Mouse (Mus musculus) left cerebral cortex, postnatal 4 days (tissue): ENCODE measurements at regions not wholly inside any gene's neighbourhood (a gene's known extent, or its start where the extent isn't known, plus 50 kb on each side); places are given as distances from the start of the nearest gene placed in this dataset.

Experiments used
- DNase-seq: peaks from one replicate; pipeline ENCODE4 v3.0.0-alpha.2; 2022
- intact Hi-C: fragments of 180-260 bp; cut with DNase I; formaldehyde crosslinking; loops from one replicate; pipeline ENCODE4 v1.15.1; 2025

DNA sequence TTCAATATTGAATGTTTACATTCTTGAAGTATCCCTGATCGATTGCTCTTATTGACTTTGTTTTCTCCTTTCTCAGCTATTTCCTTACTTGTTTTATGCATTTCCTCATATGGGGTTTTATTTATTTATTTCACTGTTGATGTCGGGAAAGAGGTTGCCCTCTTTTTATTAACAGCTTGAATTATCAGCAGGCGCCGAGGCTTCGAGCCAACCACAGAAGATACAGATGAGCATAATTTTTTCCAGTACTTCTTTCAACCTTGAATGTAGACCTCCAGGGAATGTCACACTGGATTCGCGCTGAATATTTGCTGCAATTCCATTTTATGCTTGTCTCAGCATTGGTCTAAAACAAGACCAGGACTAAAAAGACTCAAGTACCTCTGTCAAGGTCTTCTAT is 183.4 kb upstream of the Cntn6 start:
- peak; percentile 53 for DNase-seq
- intact Hi-C loops, result no loop called here

DNA sequence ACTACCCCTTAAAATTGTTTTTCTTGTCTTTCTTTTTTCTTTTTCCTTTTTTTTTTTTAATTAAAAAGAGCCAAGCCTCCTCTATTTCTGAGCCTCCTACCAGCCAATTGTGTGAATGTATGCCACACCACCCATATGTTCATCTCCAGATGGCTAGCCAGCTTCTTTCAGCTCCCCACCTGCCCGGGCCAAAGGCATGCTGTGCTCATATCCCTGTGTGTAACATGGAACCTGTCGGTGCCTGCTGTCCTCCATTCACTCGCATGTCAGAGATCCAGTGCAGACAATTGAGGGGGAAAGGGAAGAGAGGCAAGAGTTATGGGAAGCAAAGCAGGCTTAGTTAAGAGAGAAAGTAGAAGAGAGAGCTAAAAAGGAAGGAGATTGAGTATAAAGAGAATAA is 179.6 kb upstream of the Cntn6 start:
- intact Hi-C loops, result no loop called here

DNA sequence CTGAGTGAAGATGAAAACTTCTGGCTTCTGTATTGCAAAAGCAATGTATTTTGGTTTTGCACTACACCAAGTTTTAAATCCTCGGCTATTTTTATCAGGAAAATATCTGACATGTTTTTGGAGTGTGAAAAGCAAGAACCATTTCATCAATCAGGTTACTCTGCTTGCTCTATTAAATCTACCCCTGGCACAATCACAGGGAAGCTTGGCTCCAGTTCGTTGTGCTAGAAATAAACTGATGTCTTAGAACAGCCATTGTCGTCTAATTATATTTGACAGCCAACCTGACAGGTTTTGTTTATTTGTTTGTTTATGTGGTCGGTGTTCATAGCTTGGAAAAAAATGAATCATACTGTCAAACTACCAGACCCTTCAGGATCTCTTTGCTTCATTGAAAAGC is 174.1 kb upstream of the Cntn6 start:
- intact Hi-C loops, result no loop called here
- DNase-seq, result no peak

More for the DNA sequence above, 179.6 kb upstream of the Cntn6 start:
- peak; percentile 94 for DNase-seq

DNA sequence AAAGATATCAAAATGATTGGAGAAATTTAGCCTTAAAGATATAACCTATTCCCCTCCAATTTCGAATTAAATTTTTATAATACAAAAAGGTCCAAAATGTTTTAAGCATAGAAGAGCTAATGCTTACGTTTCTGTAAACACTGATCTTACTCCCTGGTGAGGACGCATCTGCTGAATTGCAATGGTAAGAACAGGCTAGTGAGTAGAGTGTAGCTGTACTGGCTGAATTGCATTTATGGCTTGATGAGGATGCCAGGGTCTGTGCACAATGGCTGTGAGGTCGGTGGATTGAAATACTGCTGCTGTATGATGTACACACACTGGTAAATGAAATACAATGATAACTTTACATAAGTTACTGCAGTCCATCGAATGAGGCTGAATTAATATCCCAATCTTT is 170.4 kb upstream of the Cntn6 start:
- intact Hi-C loops, result no loop called here
- no peak for DNase-seq

DNA sequence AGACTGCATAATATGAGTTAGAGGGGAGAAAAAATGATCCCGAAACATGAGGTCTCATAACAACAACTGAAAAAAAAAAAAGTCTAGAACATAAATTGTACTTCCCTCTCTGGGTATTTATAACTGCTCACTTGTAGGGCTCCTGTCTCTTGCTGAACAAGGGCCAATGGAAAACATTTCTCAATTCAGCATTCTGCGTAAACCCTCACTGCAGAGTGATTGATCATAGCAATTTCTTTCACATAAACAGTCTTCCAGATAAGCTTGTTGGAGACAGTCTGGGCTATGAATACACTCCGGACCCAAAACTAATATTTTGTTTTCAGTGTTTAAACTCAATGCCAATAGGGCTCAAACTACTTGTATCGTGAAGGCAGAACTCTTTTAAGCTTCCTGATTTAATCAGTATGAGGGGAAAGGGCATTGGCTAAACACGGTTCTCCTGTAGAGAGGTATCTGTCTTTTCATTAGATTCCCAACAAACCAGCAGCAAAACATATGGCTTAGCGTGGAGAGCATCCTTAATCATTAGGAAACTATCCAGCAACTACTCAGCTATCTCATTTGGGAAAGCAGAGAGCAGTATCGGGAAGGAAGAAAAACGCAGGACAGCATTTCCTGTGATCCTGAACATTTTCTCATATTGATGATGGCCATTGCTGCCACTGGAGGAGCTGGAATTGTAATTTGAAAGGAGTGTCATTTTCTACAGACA is 153.3 kb upstream of the Cntn6 start:
- intact Hi-C loops, result no loop called here
- DNase-seq, result no peak

DNA sequence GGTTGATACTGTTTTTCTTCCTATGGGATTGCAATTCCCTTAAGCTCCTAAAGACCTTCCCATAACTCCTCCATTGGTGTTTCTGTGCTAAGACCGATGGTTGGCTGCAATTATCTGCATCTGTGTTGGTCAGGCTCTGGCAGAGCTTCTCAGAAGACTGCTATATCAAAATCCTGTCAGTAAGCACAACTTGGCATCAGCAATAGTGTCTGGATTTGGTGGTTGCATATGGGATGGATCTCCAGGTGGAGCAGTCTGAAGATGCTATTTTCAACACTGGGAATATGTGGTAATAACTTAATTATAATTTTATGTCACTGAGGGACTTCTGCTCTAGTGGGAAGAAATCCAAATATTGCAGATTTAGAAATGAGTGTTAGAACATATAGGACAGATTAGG is 148.6 kb upstream of the Cntn6 start:
- intact Hi-C loops, result no loop called here

More for the DNA sequence above, 148.6 kb upstream of the Cntn6 start:
- DNase-seq, result no peak
